In genomic region chr5:64879241-64879640, GRCm38 (mm10) we compare ENCODE assay signal across 15 mouse cellular contexts. TPM values are rescaled to one million over a fixed set of nuclear protein-coding genes. Genes with fewer than 3 reads are reported as not detected.
DNase-seq lines count a peak whose midpoint lies in the region; ATAC-seq and TF ChIP-seq lines count a peak whose summit lies in the region.
"Had no signal": no experiment of that assay in that cellular context is flagged by ENCODE, and none has a peak within 500 bp of the region (broad histone marks: within the 10 kb centered on the region; RNA-seq: fewer than 3 reads in every experiment).

No protein-coding gene starts in this region.

- H3K4me1 ChIP-seq in lung, embryonic 14.5 days (ENCODE audit: insufficient read depth) = peaks cover 26% of the 10 kb centered on the region
- peaks cover 47% of the 10 kb centered on the region for H3K4me1 ChIP-seq in limb, embryonic 10.5 days
- peaks cover 9% of the 10 kb centered on the region; the same call in 1 of the 2 replicates for H3K4me1 ChIP-seq in liver, postnatal 0 days (ENCODE audit: insufficient read depth)

- no peak overlapping the region for H3K4me2 ChIP-seq in lung, embryonic 14.5 days
- H3K4me2 ChIP-seq in liver, postnatal 0 days (ENCODE audit: low read depth, low read length) = no peak overlapping the region

- peak overlapping the region; percentile 90 for H3K27ac ChIP-seq in lung, embryonic 14.5 days (ENCODE audit: low read depth)
- H3K27ac ChIP-seq in limb, embryonic 10.5 days = peak overlapping the region; percentile 75
- peak overlapping the region; percentile 13; the same call in 1 of the 2 replicates for H3K27ac ChIP-seq in liver, postnatal 0 days (ENCODE audit: low read depth)

- H3K9ac ChIP-seq in lung, embryonic 14.5 days = no peak overlapping the region
- H3K9ac ChIP-seq in liver, postnatal 0 days (replicated peaks) = no peak overlapping the region

- no peaks in the 10 kb centered on the region for H3K36me3 ChIP-seq in lung, embryonic 14.5 days (ENCODE audit: insufficient read depth)
- H3K36me3 ChIP-seq in limb, embryonic 10.5 days = no peaks in the 10 kb centered on the region
- no peaks in the 10 kb centered on the region for H3K36me3 ChIP-seq in liver, postnatal 0 days (replicated peaks; ENCODE audit: insufficient read depth, low read length)
- H3K36me3 ChIP-seq: G1E had no signal

- H3K9me3 ChIP-seq in lung, embryonic 14.5 days (ENCODE audit: low read depth, low read length) = peaks cover under 1% of the 10 kb centered on the region; the same call in 1 of the 2 replicates
- no peaks in the 10 kb centered on the region for H3K9me3 ChIP-seq in limb, embryonic 10.5 days (replicated peaks)
- H3K9me3 ChIP-seq in liver, postnatal 0 days (ENCODE audit: low read length) = no peaks in the 10 kb centered on the region
- H3K9me3 ChIP-seq: G1E had no signal

- no peak for TF ChIP-seq EP300 in liver, postnatal 0 days (IDR thresholded peaks at IDR 0.05; ENCODE audit: low read depth)

- 47% methylated on average over 3 of the region's 3 CpGs for WGBS in lung, embryonic 14.5 days
- 35% methylated on average over 3 of the region's 3 CpGs for WGBS in limb, embryonic 10.5 days
- 58% methylated on average over 3 of the region's 3 CpGs for WGBS in liver, postnatal 0 days (ENCODE audit: insufficient replicate concordance)

- TF ChIP-seq CTCF in lung, embryonic 14.5 days (IDR thresholded peaks at IDR 0.05; ENCODE audit: low read depth) = no peak
- no peak for TF ChIP-seq CTCF in liver, postnatal 0 days (IDR thresholded peaks at IDR 0.05; ENCODE audit: low read depth)

- no peak overlapping the region for H3K4me3 ChIP-seq in lung, embryonic 14.5 days (ENCODE audit: low read depth, low read length)
- H3K4me3 ChIP-seq in limb, embryonic 10.5 days = no peak overlapping the region
- H3K4me3 ChIP-seq in liver, postnatal 0 days (ENCODE audit: low read depth, low read length) = no peak overlapping the region
- H3K4me3 ChIP-seq: layer of hippocampus, adult 2 months had no signal

- ATAC-seq in lung, embryonic 14.5 days (ENCODE audit: insufficient read depth) = no peak
- ATAC-seq in liver, postnatal 0 days = peak; percentile 58
- ATAC-seq in granulocyte monocyte progenitor cell, adult 5-6 weeks (replicated peaks; ENCODE audit: poor library complexity, severe bottlenecking) = no peak

- no peaks in the 10 kb centered on the region for H3K27me3 ChIP-seq in lung, embryonic 14.5 days (ENCODE audit: insufficient read depth, low read length)
- no peaks in the 10 kb centered on the region for H3K27me3 ChIP-seq in limb, embryonic 10.5 days (ENCODE audit: low read depth, poor library complexity, severe bottlenecking)
- no peaks in the 10 kb centered on the region for H3K27me3 ChIP-seq in liver, postnatal 0 days (ENCODE audit: insufficient read depth, low read length)

- peak; percentile 1 for DNase-seq in heart, adult 11 months
- DNase-seq in heart, postnatal 4 days = no peak
- no peak for DNase-seq in lung, embryonic 14.5 days
- DNase-seq in lung, postnatal 10 days = no peak
- no peak for DNase-seq in limb, embryonic 10.5 days (ENCODE audit: low spot score)
- DNase-seq in liver, postnatal 0 days = no peak
- no peak for DNase-seq in layer of hippocampus, adult 18-20 months (ENCODE audit: low spot score in 2 of 2)
- DNase-seq: B cell, adult 2 months; cerebellum, adult 9-10 months; heart, postnatal 14 days; kidney, adult 11 months; thymus, adult 2 months had no signal

RNA-seq across cellular contexts. Expression of gene Tlr1, which starts 54.1 kb away (rescaled TPM):
- total RNA-seq in heart, postnatal 4 days (2021) = under 1 TPM; 0.32 to 0.36 TPM
- 0.51 and 0.70 TPM in 2 replicates for polyA plus RNA-seq in lung, embryonic 14.5 days (2014; fragmentation: Nextera tagmentation; extraction: Ambion mirVana)
- polyA plus RNA-seq in limb, embryonic 10.5 days (2016; fragmentation: Nextera tagmentation; extraction: Ambion mirVana) = 0.19 and 0.28 TPM in 2 replicates
- polyA plus RNA-seq in liver, postnatal 0 days (2015; fragmentation: Nextera tagmentation; extraction: Ambion mirVana) = 1.5 and 1.9 TPM in 2 replicates
- under 1 TPM in 1 of 2 experiments, not detected in 1; 0.97 TPM for total RNA-seq in layer of hippocampus, adult 18-20 months (2021)
- 11.1 and 11.3 TPM in 2 replicates for total RNA-seq in granulocyte monocyte progenitor cell, adult 5-6 weeks (2014; fragmentation: Nextera tagmentation)
- 3.7 and 7.2 TPM in 2 replicates for total RNA-seq in granulocyte monocyte progenitor cell, adult 5-6 weeks (2017)
- polyA plus RNA-seq: G1E had no signal

Comparison
In these comparisons a context has a peak if more than half of its experiments do, and no peak if none do; other contexts are left out.
1. H3K27ac ChIP-seq: peak in every context shown above with its lines; median percentile 90 in lung, embryonic 14.5 days; 75 in limb, embryonic 10.5 days; 13 in liver, postnatal 0 days.